Mouse (Mus musculus) kidney, adult 8-10 months (tissue): ENCODE measurements around the gene Nde1.

Experiments
- DNase-seq, 2 experiments: peaks; one replicate each; pipeline ENCODE4 v3.0.0; 2022

Nde1 gene

DNA sequence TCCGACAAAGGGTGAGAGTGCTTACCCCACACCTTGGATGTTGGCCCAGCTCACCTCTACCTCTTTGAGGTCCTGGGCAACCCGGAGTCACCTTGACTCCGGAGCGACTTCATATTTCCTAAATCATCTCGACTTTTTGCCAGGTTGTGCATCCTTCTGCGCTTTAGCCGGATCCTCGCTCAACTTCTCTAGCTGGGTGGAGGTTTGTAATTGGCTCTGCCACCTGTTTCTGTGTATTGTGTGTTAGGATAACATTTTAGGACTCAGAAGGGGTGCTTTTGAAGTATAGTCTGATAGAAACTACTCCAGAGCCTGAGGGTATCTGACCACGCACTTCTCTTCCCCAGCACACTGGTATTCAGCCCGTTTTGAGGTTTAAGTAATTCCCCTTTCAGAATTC, 656 bp downstream of the Nde1 start:
- DNase-seq = no peak

DNA sequence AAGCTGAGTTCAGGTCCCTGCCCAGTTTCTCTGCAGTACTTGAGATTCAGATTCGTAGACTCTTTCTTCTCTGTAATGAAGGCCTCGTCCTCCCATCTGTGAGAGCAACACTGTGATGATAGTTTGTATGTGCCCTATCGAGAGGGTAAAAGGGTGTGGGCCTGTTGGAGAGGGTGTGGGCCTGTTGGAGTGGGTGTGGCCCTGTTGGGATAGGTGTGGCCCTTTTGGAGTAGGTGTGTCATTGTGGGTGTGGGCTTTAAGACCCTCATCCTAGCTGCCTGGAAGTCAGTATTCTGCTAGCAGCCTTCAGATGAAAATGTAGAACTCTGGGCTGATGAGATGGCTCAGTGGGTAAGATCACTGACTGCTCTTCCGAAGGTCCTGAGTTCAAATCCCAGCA, 3.4 kb downstream of the Nde1 start:
- DNase-seq = no peak

GRCm38 (mm10) chr16:14169706-14170105, 6.6 kb downstream of the Nde1 start:
- no peak for DNase-seq

GRCm38 (mm10) chr16:14178041-14178440, 15.0 kb downstream of the Nde1 start:
- no peak for DNase-seq

DNA sequence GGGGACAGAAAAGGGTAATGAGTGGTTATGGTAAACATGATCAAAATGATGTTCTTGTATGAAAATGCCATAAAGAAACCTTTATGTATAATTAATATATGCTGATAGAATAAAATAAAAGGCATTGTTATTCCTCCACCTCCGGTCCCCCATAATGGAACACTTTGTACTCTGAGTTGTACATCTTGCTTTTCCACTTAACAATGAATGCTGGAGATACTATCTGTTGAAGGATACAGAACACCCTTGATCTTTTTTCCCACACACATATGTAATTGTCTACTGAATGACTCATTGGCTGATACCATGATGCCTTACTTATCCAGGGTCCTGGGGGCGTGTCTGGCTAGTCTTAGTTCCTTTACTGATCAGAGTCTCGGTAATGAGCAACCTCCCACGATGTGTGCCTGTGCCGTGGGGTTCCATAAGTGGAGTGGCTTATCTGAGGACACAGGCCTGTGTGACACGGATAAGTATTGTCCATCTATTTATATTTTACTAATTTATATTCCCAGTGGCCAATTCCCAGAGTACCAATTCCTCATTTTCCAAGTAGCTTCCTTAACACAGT, 17.2 kb downstream of the Nde1 start:
- DNase-seq = no peak

- DNase-seq = no peak
Measured at GRCm38 (mm10) chr16:14182360-14182759, 19.3 kb downstream of the Nde1 start.

GRCm38 (mm10) chr16:14183856-14184255, 20.8 kb downstream of the Nde1 start:
- no peak for DNase-seq

DNA sequence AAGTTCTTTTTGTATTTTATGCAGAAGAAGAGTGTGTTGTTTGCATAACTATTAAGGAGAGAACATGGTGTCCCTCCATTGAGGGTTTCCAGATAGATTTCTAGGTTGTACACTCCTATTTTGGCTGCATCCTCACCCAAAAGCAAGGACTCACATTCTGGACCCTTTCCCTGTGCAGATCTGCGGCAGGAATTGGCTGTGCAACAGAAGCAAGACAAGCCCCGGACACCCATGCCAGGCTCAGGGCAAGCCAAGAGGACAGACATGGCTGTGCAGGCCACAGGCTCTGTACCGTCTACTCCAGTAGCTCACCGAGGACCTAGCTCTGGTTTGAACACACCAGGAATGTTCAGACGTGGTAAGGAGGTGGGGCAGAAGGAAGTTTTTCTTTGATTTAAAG, 22.4 kb downstream of the Nde1 start:
- no peak for DNase-seq

DNA sequence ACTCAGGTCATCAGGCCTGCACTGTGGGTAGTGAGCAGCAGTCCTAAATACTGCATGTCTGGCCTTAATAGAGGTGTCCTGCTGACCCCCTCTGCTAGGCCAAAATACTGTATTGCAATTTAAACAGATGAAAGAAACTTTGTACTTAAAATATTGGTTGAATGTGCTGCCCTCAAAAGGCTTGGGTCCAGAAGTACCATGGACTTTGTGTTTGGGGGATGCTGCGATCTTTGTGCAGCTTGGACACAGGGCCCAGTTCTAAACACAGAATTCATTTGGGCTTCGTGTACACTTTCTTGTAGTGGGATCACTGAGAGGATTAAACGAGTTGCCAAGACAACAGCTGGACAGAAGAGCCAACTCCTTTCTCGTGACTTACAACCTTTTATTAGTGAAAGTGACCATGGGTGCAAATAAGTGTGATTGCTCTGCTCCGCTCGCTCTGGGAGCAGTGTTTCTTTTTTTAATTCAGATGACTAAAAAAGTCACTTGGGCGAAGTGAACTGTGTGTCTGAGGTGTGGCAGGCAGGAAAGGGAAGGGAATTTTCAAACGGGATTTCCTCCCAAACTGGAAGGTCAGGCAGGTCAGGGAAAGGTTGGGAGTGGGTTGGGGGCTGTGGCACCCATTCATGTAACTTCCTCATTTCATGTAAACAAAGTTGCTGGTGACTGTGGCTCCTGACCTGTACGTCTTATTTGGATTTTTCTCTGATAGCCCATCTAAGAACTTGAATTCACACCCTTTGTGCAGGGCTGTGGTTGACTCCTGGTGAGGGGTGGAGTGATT, 31.3 kb downstream of the Nde1 start:
- no peak for DNase-seq

GRCm38 (mm10) chr16:14195427-14195826, 32.4 kb downstream of the Nde1 start:
- peak; percentile 24 to 72 for DNase-seq

- DNase-seq = no peak
Measured at GRCm38 (mm10) chr16:14198798-14199197, 35.7 kb downstream of the Nde1 start.

GRCm38 (mm10) chr16:14215156-14215555, 52.1 kb downstream of the Nde1 start:
- DNase-seq = no peak

DNA sequence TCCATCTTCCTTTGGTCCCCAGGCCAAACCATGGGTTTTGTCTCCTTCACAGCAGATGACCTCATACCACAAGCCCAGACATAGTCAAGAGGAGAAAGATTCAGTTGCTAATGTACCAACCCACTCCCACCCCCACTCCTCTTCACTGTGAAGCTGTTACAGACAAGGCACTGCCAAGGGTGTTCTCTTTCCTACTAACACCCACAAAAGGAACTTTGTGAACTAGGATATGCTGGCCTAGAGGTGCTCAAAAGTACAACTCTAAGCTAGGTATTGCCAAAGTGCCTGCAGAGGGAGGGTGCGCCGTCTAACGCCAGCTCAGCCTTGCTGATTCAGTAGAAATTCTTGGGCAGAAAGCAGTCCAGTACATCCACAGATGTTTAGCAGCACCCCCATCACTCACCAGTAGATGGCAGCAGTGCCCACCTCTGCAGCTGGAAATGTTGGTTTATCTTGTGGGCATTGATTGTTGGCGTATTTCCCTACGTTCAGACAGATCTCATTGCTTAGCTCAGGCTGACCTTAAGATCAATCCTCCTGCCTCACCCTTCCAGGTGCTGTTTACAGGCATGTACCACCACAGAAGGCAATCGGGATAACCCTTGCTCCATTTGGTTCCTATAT, 74.1 kb downstream of the Nde1 start:
- DNase-seq = peak; percentile 51 to 82

- no peak for DNase-seq
Measured at GRCm38 (mm10) chr16:14242059-14242458, 79.0 kb downstream of the Nde1 start.
